Mouse (Mus musculus) lung, postnatal 25 days (tissue): ENCODE data around the gene Gstk1.

Experiments
- DNase-seq: peaks from one replicate; pipeline ENCODE4 v3.0.0; 2022; ENCODE audit warnings: low spot score

The Gstk1 gene

GRCm38 (mm10) chr6:42265391-42266330, 19.9 kb downstream of the Gstk1 start:
- peak; percentile 31 for DNase-seq

GRCm38 (mm10) chr6:42270817-42271216, 25.1 kb downstream of the Gstk1 start:
- DNase-seq: no peak

- no peak for DNase-seq
These were observed 30.4 kb downstream of the Gstk1 start for GRCm38 (mm10) chr6:42276151-42276550.

- DNase-seq: no peak
These were observed 37.3 kb downstream of the Gstk1 start for GRCm38 (mm10) chr6:42282865-42283528.

- no peak for DNase-seq
These were observed 40.7 kb downstream of the Gstk1 start, which contains the start of gene Clcn1 for GRCm38 (mm10) chr6:42286448-42286847. TSS of gene Clcn1 (plus strand) at chr6:42286685.

GRCm38 (mm10) chr6:42287562-42287961, 41.8 kb downstream of the Gstk1 start:
- no peak for DNase-seq

- DNase-seq: no peak
These were observed 47.6 kb downstream of the Gstk1 start for GRCm38 (mm10) chr6:42293327-42293726.

GRCm38 (mm10) chr6:42295549-42296094, 49.9 kb downstream of the Gstk1 start:
- peak; percentile 36 for DNase-seq

- DNase-seq: no peak
These were observed 53.6 kb downstream of the Gstk1 start for GRCm38 (mm10) chr6:42299362-42299761.
